Mouse (Mus musculus): ENCODE data around the gene Baz1b. TPM values are rescaled to one million over a fixed set of nuclear protein-coding genes. Genes with fewer than 3 reads are reported as not detected.

The Baz1b gene
- polyA plus RNA-seq, 1 experiment from 2014 or later = 11.7 TPM

DNA sequence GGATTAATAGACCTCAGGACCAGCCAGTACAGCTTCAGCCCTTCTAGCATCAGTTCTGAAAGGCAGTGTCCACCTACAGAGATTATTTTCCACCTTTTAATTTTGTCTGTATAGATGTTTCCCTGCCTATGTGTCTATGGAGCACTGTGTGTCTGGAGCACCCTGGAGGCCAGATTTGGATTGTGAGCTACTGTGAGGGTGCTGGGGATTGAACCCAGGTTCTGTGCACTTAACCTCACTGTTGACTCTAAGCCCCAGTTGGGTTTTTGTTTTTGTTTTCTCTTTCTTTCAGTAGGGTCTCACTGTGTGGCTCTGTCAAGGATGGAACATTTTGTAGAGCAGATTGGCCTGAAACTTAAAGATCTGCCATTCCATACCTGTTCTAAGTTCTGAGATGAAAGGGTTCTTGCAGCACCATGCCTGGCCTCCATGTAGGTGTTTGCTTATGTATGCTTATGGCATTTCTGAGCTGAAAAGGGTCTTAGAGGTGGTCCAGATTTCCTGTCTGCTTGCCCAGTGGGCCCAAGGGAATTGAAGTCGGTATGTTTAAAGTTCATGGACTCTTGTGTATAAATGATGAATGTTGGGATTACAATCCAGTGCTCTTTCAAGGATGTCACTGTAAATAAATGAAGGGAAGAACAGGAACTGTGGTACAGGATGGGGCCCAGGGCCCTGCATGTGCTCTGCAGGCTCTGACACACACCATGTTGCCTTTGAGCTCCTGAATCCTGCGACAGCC, 2.4 kb downstream of the Baz1b start:
- DNase-seq (no peak), ATAC-seq (no peak)
- no peak overlapping the region for H3K27ac ChIP-seq (ENCODE audit: low read depth)
- H3K4me2 ChIP-seq (ENCODE audit: low read depth, low read length) = peak overlapping the region; percentile 83
- H3K4me1 ChIP-seq (ENCODE audit: insufficient read depth) = peaks cover 15% of the 10 kb centered on the region
- H3K9ac ChIP-seq (replicated peaks) = peak overlapping the region; percentile 95
- no peaks in the 10 kb centered on the region for H3K9me3 ChIP-seq (ENCODE audit: low read length)
- TF ChIP-seq CTCF (IDR thresholded peaks at IDR 0.05; ENCODE audit: low read depth) = no peak
- TF ChIP-seq EP300 (IDR thresholded peaks at IDR 0.05; ENCODE audit: low read depth) = no peak
- no peaks in the 10 kb centered on the region for H3K27me3 ChIP-seq (ENCODE audit: insufficient read depth, low read length)
- H3K36me3 ChIP-seq (replicated peaks; ENCODE audit: insufficient read depth, low read length) = peaks cover 8% of the 10 kb centered on the region
- H3K4me3 ChIP-seq (ENCODE audit: low read depth, low read length) = peak overlapping the region; percentile 97
- 45% methylated on average over 2 of the region's 2 CpGs for WGBS (ENCODE audit: insufficient replicate concordance)

DNA sequence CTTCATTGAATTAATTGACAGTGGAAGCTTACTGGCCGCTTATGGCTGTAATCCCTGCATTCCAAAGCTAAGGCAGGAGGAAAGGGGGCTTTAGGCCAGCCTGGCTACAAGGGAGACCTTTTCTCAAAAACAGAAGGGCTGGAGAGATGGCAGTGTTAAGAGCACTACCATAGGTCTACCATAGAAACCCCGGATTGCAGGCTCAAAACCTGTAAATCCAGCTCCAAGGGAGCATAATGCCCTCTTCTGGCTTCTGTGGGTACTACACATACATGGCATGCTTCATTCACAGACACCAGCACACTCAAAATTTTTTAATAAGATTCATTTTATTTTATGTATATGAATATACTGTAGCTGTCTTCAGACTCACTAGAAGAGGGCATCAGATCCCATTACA, 4.6 kb downstream of the Baz1b start:
- ATAC-seq = no peak
- no peaks in the 10 kb centered on the region for H3K27me3 ChIP-seq (ENCODE audit: insufficient read depth, low read length)
- DNase-seq = peak; percentile 76
- no peak overlapping the region for H3K4me2 ChIP-seq (ENCODE audit: low read depth, low read length)
- H3K4me3 ChIP-seq (ENCODE audit: low read depth, low read length) = no peak overlapping the region
- H3K27ac ChIP-seq (ENCODE audit: low read depth) = no peak overlapping the region
- TF ChIP-seq CTCF (IDR thresholded peaks at IDR 0.05; ENCODE audit: low read depth) (peak; percentile 91), EP300 (IDR thresholded peaks at IDR 0.05; ENCODE audit: low read depth) (no peak)
- no peaks in the 10 kb centered on the region for H3K9me3 ChIP-seq (ENCODE audit: low read length)
- peaks cover 8% of the 10 kb centered on the region for H3K4me1 ChIP-seq (ENCODE audit: insufficient read depth)
- peaks cover 23% of the 10 kb centered on the region for H3K36me3 ChIP-seq (replicated peaks; ENCODE audit: insufficient read depth, low read length)
- WGBS (ENCODE audit: insufficient replicate concordance) = 39% methylated on average over 2 of the region's 2 CpGs
- H3K9ac ChIP-seq (replicated peaks) = no peak overlapping the region

DNA sequence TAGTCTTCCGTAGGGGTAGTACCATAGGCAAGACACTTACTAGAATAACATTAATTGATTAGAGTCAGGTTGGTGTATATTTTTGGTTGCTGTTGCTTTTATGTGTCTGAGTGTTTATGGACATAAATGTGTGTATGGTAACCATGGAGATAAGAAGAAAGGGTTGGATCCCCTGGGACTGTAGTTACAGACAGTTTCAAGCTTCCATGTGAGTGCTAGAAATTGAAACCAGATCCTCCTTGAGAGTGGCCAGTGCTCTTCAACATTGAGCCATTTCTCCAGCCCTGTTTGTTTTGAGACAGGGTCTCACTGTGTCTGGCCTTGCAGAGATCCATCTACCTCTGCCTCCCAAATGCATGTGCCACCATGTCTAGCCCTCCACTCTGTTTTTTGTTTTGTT, 5.4 kb downstream of the Baz1b start:
- WGBS (ENCODE audit: insufficient replicate concordance) = 90% methylated on average over 1 of the region's 1 CpGs
- ATAC-seq = no peak
- Histone ChIP-seq H3K9me3 (ENCODE audit: low read length) (no peaks in the 10 kb centered on the region), H3K4me3 (ENCODE audit: low read depth, low read length) (no peak overlapping the region), H3K4me1 (ENCODE audit: insufficient read depth) (peaks cover 8% of the 10 kb centered on the region), H3K27me3 (ENCODE audit: insufficient read depth, low read length) (no peaks in the 10 kb centered on the region), H3K9ac (replicated peaks) (no peak overlapping the region), H3K4me2 (ENCODE audit: low read depth, low read length) (no peak overlapping the region), H3K36me3 (replicated peaks; ENCODE audit: insufficient read depth, low read length) (peaks cover 29% of the 10 kb centered on the region), H3K27ac (ENCODE audit: low read depth) (no peak overlapping the region)
- DNase-seq = no peak
- TF ChIP-seq EP300 (IDR thresholded peaks at IDR 0.05; ENCODE audit: low read depth) = no peak
- TF ChIP-seq CTCF (IDR thresholded peaks at IDR 0.05; ENCODE audit: low read depth) = no peak

DNA sequence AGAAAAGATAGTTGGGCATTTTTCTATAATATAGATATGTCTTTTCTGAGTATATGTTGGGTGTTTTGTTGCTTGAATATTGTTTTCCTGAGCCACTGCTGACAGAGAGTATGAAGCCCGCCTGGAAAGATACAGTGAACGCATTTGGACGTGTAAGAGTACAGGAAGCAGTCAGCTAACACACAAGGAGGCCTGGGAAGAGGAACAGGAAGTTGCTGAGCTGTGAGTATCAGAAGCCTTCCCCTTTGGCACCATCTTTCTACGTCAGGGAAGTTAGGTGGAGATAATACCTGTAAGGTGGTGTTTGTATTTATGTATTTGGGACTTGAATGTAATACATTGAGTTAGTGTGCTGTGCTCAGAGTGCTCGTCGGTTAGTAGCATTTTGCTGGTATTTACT, 9.3 kb downstream of the Baz1b start:
- DNase-seq (no peak), ATAC-seq (no peak)
- 54% methylated on average over 6 of the region's 6 CpGs for WGBS (ENCODE audit: insufficient replicate concordance)
- Histone ChIP-seq H3K4me2 (ENCODE audit: low read depth, low read length) (no peak overlapping the region), H3K4me3 (ENCODE audit: low read depth, low read length) (no peak overlapping the region), H3K27me3 (ENCODE audit: insufficient read depth, low read length) (no peaks in the 10 kb centered on the region), H3K27ac (ENCODE audit: low read depth) (0 out of 2 replicates have a peak overlapping the region, but pooled peaks have one; percentile 45), H3K9me3 (ENCODE audit: low read length) (no peaks in the 10 kb centered on the region), H3K4me1 (ENCODE audit: insufficient read depth) (no peaks in the 10 kb centered on the region), H3K9ac (replicated peaks) (no peak overlapping the region), H3K36me3 (replicated peaks; ENCODE audit: insufficient read depth, low read length) (peaks cover 59% of the 10 kb centered on the region)
- TF ChIP-seq EP300 (IDR thresholded peaks at IDR 0.05; ENCODE audit: low read depth) (no peak), CTCF (IDR thresholded peaks at IDR 0.05; ENCODE audit: low read depth) (no peak)

DNA sequence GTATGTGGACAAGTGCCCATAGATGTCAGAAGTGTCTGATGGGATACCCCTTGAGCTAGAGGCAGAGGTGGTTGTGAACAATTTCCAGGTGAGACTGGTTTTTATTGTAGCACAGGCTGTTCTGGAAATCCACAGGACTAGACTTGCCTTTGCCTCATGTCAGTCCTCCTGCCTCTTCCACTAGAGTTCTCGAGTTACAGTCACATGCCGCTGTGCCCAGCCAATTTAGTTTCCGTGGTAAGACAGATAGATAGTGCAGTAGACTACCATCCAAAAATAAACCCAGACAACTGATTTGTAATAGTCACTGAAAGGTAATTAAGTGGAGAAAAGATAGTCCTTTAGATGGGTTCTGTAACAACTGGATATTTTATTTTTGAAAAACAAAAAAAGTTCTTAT, 15.7 kb downstream of the Baz1b start:
- no peak for DNase-seq
- H3K9ac ChIP-seq (replicated peaks) = no peak overlapping the region
- H3K27me3 ChIP-seq (ENCODE audit: insufficient read depth, low read length) = no peaks in the 10 kb centered on the region
- no peak for TF ChIP-seq CTCF (IDR thresholded peaks at IDR 0.05; ENCODE audit: low read depth)
- TF ChIP-seq EP300 (IDR thresholded peaks at IDR 0.05; ENCODE audit: low read depth) = no peak
- no peaks in the 10 kb centered on the region for H3K4me1 ChIP-seq (ENCODE audit: insufficient read depth)
- ATAC-seq = no peak
- H3K36me3 ChIP-seq (replicated peaks; ENCODE audit: insufficient read depth, low read length) = peaks cover 77% of the 10 kb centered on the region
- no peak overlapping the region for H3K4me2 ChIP-seq (ENCODE audit: low read depth, low read length)
- H3K9me3 ChIP-seq (ENCODE audit: low read length) = no peaks in the 10 kb centered on the region
- no peak overlapping the region for H3K27ac ChIP-seq (ENCODE audit: low read depth)
- H3K4me3 ChIP-seq (ENCODE audit: low read depth, low read length) = no peak overlapping the region
- 84% methylated on average over 3 of the region's 3 CpGs for WGBS (ENCODE audit: insufficient replicate concordance)

DNA sequence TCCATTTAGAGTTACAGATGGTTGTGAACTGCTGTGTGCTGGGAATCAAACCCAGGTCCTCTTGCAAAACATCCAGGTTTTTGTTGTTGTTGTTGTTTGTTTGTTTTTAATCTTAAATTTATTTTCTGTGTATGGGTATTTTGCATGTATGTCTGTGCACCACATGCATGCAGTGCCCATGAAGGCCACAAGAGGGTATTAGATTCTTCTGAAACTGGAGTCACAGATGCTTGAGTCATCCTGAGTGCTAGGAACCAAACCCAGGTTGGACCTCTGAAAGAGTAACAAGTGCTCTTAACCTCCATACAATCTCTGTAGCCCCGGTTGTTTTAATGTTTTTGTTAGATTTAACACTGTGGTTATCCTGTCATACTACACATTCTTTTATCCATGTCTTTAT, 21.1 kb downstream of the Baz1b start:
- no peak for TF ChIP-seq EP300 (IDR thresholded peaks at IDR 0.05; ENCODE audit: low read depth)
- TF ChIP-seq CTCF (IDR thresholded peaks at IDR 0.05; ENCODE audit: low read depth) = peak; percentile 41
- no peak for DNase-seq

More for the DNA sequence above, 21.1 kb downstream of the Baz1b start:
- H3K4me1 ChIP-seq (ENCODE audit: insufficient read depth) = no peaks in the 10 kb centered on the region
- H3K27ac ChIP-seq (ENCODE audit: low read depth) = no peak overlapping the region
- ATAC-seq = no peak
- H3K4me2 ChIP-seq (ENCODE audit: low read depth, low read length) = no peak overlapping the region
- no peak overlapping the region for H3K9ac ChIP-seq (replicated peaks)
- H3K36me3 ChIP-seq (replicated peaks; ENCODE audit: insufficient read depth, low read length) = peaks cover 88% of the 10 kb centered on the region
- no peak overlapping the region for H3K4me3 ChIP-seq (ENCODE audit: low read depth, low read length)
- no peaks in the 10 kb centered on the region for H3K9me3 ChIP-seq (ENCODE audit: low read length)
- H3K27me3 ChIP-seq (ENCODE audit: insufficient read depth, low read length) = no peaks in the 10 kb centered on the region
- 94% methylated on average over 1 of the region's 1 CpGs for WGBS (ENCODE audit: insufficient replicate concordance)
